Mouse (Mus musculus) lung, postnatal 0 days (tissue): ENCODE results near the gene Spo11.

ENCODE experiments used
- CTCF ChIP-seq: IDR thresholded peaks from 2 replicates; pipeline ENCODE4 v1.5.1; 2016; ENCODE audit warnings: antibody characterized with exemption, mild to moderate bottlenecking
- EP300 ChIP-seq: IDR thresholded peaks from 2 replicates; pipeline ENCODE4 v1.6.1; 2016; ENCODE audit warnings: antibody characterized with exemption, mild to moderate bottlenecking, control low read depth

DNA sequence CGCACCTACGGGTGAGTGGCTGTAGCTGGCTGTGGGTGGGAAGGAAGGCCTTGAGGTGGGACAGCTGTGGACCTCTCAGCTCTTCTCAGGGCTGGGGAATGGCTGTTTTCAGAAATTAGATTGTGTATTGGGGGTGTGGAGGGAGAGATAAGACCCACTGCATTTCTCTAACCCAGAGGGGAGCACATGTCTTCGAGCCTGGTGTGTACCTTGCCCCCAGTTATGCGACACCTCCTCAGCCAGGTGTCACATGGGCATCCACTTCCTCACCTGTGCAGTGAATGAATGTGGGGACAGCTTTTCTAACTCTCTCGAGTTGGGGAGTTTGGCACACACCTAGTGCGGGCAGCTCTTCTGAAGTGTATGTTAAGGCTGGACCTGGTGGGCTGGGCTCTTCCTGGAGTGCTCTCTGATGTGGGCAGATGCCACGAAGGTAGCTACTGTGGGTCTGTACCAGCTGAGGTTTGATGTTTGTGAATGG lies 45.9 kb downstream of the Spo11 start:
- TF ChIP-seq CTCF (no peak), EP300 (no peak)
